Comparison of ENCODE assay signal across 10 mouse cellular contexts in genomic region chr2:29643418-29643817, GRCm38 (mm10). TPM values are rescaled to one million over a fixed set of nuclear protein-coding genes. Genes with fewer than 3 reads are reported as not detected.
DNase-seq lines count a peak whose midpoint lies in the region; ATAC-seq and TF ChIP-seq lines count a peak whose summit lies in the region.
"Had no signal": no experiment of that assay in that cellular context is flagged by ENCODE, and none has a peak within 500 bp of the region (broad histone marks: within the 10 kb centered on the region; RNA-seq: fewer than 3 reads in every experiment).

No protein-coding gene starts in this region.

- peak; percentile 23 for DNase-seq in embryo, embryonic 11 days
- DNase-seq in embryo, embryonic 9.5 days (ENCODE audit: extremely low spot score), result no peak
- no peak for DNase-seq in CH12.LX (ENCODE audit: extremely low read depth)
- DNase-seq in heart, embryonic 10.5 days (ENCODE audit: low spot score), result no peak
- DNase-seq in kidney, postnatal 25 days, result peak; percentile 64 to 81
- DNase-seq in retina, postnatal 1 day, result no peak
- no peak for DNase-seq in adrenal gland, postnatal 25 days

- H3K79me2 ChIP-seq in CH12.LX (replicated peaks; ENCODE audit: control insufficient read depth, extremely low read depth, insufficient read depth, poor library complexity, severe bottlenecking), result peaks cover 91% of the 10 kb centered on the region

- dilution Hi-C loops in CH12.LX (cut with MboI; ENCODE audit: extremely low pct_ligation_motif_present, extremely low pct_unique_long_range_greater_than_20kb, low sequenced_read_pairs), result no loop called here

- TF ChIP-seq EP300 in CH12.LX (IDR thresholded peaks at IDR 0.05; ENCODE audit: low read length), result no peak

- H3K4me3 ChIP-seq in CH12.LX (replicated peaks in 1 of 3; ENCODE audit: low read depth in 2 of 3, low read length in 2 of 3, poor library complexity in 1 of 3), result no peak overlapping the region
- no peak overlapping the region for H3K4me3 ChIP-seq in heart, embryonic 10.5 days
- H3K4me3 ChIP-seq: erythroblast, embryonic 14.5 days had no signal

- H3K4me2 ChIP-seq in CH12.LX (ENCODE audit: insufficient read depth, low read depth, poor library complexity, severe bottlenecking), result no peak overlapping the region

- no peaks in the 10 kb centered on the region for H3K27me3 ChIP-seq in CH12.LX (replicated peaks)
- no peaks in the 10 kb centered on the region for H3K27me3 ChIP-seq in heart, embryonic 10.5 days (ENCODE audit: insufficient read depth, poor library complexity, severe bottlenecking)

- peaks cover 15 to 78% of the 10 kb centered on the region in 2 experiments for H3K36me3 ChIP-seq in CH12.LX (replicated peaks in 1 of 2; ENCODE audit: control insufficient read depth in 1 of 2, insufficient read depth in 1 of 2, low read length in 1 of 2)
- H3K36me3 ChIP-seq in heart, embryonic 10.5 days, result 0 out of 2 replicates have a peak, but pooled peaks cover 7% of the 10 kb centered on the region

- no peaks in the 10 kb centered on the region for H3K9me3 ChIP-seq in CH12.LX (replicated peaks; ENCODE audit: low read length)
- H3K9me3 ChIP-seq in heart, embryonic 10.5 days, result no peaks in the 10 kb centered on the region

- TF ChIP-seq RAD21 in CH12.LX (IDR thresholded peaks at IDR 0.05; ENCODE audit: low read depth, low read length), result no peak

- in situ Hi-C loops in CH12.LX (cut with MboI; ENCODE audit: low pct_ligation_motif_present, low pct_unique_long_range_greater_than_20kb, low sequenced_read_pairs), result no loop called here

- no peak overlapping the region for H3K9ac ChIP-seq in CH12.LX (ENCODE audit: insufficient read depth, low read depth)

- peaks cover 72 to 96% of the 10 kb centered on the region in 2 experiments for H3K4me1 ChIP-seq in CH12.LX (ENCODE audit: control insufficient read depth in 1 of 2, insufficient read depth in 2 of 2)
- H3K4me1 ChIP-seq in heart, embryonic 10.5 days, result peaks cover 62% of the 10 kb centered on the region

- no peak for ATAC-seq in megakaryocyte, adult 5-6 weeks (ENCODE audit: poor library complexity, severe bottlenecking)
- ATAC-seq: midbrain, embryonic 16.5 days had no signal

- H3K27ac ChIP-seq in CH12.LX (ENCODE audit: insufficient read depth, low read depth), result peak overlapping the region; percentile 53
- H3K27ac ChIP-seq in heart, embryonic 10.5 days, result 0 out of 2 replicates have a peak overlapping the region, but pooled peaks have one; percentile 11

- TF ChIP-seq POLR2A in CH12.LX (IDR thresholded peaks at IDR 0.05; ENCODE audit: low read depth, low read length), result no peak

- WGBS in heart, embryonic 10.5 days, result 72% methylated on average over 4 of the region's 4 CpGs

- no peak for TF ChIP-seq CTCF in CH12.LX (conservative IDR thresholded peaks at IDR 0.05 in 1 of 2, IDR thresholded peaks at IDR 0.05 in 1 of 2; ENCODE audit: low read depth in 2 of 2, low read length in 2 of 2)

TF ChIP-seq in CH12.LX, 34 proteins besides CTCF, POLR2A, EP300 and RAD21:
- TF ChIP-seq JUN (IDR thresholded peaks at IDR 0.05; ENCODE audit: insufficient read depth, low read depth, low read length), result no peak
- no peak for TF ChIP-seq ELF1 (IDR thresholded peaks at IDR 0.05; ENCODE audit: low read depth, low read length)
- TF ChIP-seq JUND (conservative IDR thresholded peaks at IDR 0.05; ENCODE audit: low read depth, low read length), result no peak
- no peak for TF ChIP-seq ZKSCAN1 (IDR thresholded peaks at IDR 0.05; ENCODE audit: borderline replicate concordance, low read depth, low read length)
- no peak for TF ChIP-seq NRF1 (IDR thresholded peaks at IDR 0.05; ENCODE audit: low read depth, low read length)
- no peak for TF ChIP-seq TCF12 (IDR thresholded peaks at IDR 0.05; ENCODE audit: low read depth, low read length)

RNA-seq across cellular contexts. Expression of gene Rapgef1, which starts 23.9 kb away (rescaled TPM):
- 149 and 185 TPM in 2 replicates for total RNA-seq in CH12.LX (2012; rRNA removed)
- 84.0 and 86.5 TPM in 2 replicates for total RNA-seq in CH12.LX (2014; rRNA removed)
- 143 and 170 TPM in 2 replicates for polyA plus RNA-seq in CH12.LX (2012; ENCODE audit: insufficient read length, low read depth)
- 11.2 and 13.4 TPM in 2 replicates for polyA plus RNA-seq in heart, embryonic 10.5 days (2016; fragmentation: Nextera tagmentation; extraction: Ambion mirVana)
- 20.1 and 20.2 TPM in 2 replicates for total RNA-seq in megakaryocyte, adult 5-6 weeks (2015)
- total RNA-seq in megakaryocyte, adult 5-6 weeks (2017), result 22.7 and 22.8 TPM in 2 replicates
- total RNA-seq in adrenal gland, postnatal 25 days (2021), result 47.5 and 49.5 TPM in 2 replicates

Comparison
In these comparisons a context has a peak if more than half of its experiments do, and no peak if none do; other contexts are left out.
1. DNase-seq: peak in embryo, embryonic 11 days (single experiment) and kidney, postnatal 25 days (2 of 2); none in embryo, embryonic 9.5 days (single experiment), CH12.LX (single experiment), heart, embryonic 10.5 days (single experiment), retina, postnatal 1 day (single experiment) and adrenal gland, postnatal 25 days (single experiment).